Mouse (Mus musculus) heart, embryonic 16.5 days (tissue): ENCODE data around the gene Gabrd. TPM values are rescaled to one million over a fixed set of nuclear protein-coding genes. Genes with fewer than 3 reads are reported as not detected.

Experiments
- ATAC-seq: fragments of 200-750 bp; cut with Nextera tagmentation; replicated peaks from 2 replicates; pipeline ENCODE4 v1.8.0; 2017; ENCODE audit warnings: moderate number of reproducible peaks; ENCODE audit not compliant: insufficient read depth, low FRiP score; ENCODE audit errors: extremely low read depth
- H3K27ac ChIP-seq: fragments of 300-500 bp; sonication (generic); 2 replicates; pipeline ENCODE4 v1.5.1; 2014; ENCODE audit warnings: mild to moderate bottlenecking, low read length, control low read depth, moderate library complexity
- H3K27me3 ChIP-seq: fragments of 300-500 bp; sonication (generic); 2 replicates; pipeline ENCODE4 v1.6.1; 2014; ENCODE audit warnings: low read length, mixed read lengths; ENCODE audit not compliant: control insufficient read depth, insufficient read depth
- H3K36me3 ChIP-seq: fragments of 300-500 bp; sonication (generic); 2 replicates; pipeline ENCODE4 v1.6.1; 2014; ENCODE audit not compliant: control insufficient read depth, insufficient read depth
- H3K4me1 ChIP-seq: fragments of 300-500 bp; sonication (generic); 2 replicates; pipeline ENCODE4 v1.6.1; 2014; ENCODE audit warnings: low read length, mixed read lengths; ENCODE audit not compliant: control insufficient read depth, insufficient read depth
- H3K4me2 ChIP-seq: fragments of 300-500 bp; sonication (generic); 2 replicates; pipeline ENCODE4 v1.6.1; 2014; ENCODE audit warnings: low read depth, mild to moderate bottlenecking, control low read depth, low read length
- H3K4me3 ChIP-seq: fragments of 300-500 bp; sonication (generic); 2 replicates; pipeline ENCODE4 v1.5.1; 2014; ENCODE audit warnings: mild to moderate bottlenecking, control low read depth, low read length
- H3K9ac ChIP-seq: fragments of 300-500 bp; sonication (generic); 2 replicates; pipeline ENCODE4 v1.6.1; 2014; ENCODE audit warnings: low read length, control low read depth
- H3K9me3 ChIP-seq: fragments of 300-500 bp; sonication (generic); replicated peaks from 2 replicates; pipeline ENCODE4 v1.6.1; 2016; ENCODE audit warnings: low read length; ENCODE audit not compliant: control insufficient read depth
- WGBS: fragments of 180-500 bp; shearing (Covaris S2); extraction: QIAGEN DNeasy Blood & Tissue Kit; methylation state at CpG from one replicate; pipeline ENCODE4 v1.1.7; 2014; 5-methylcytosine and 5-hydroxymethylcytosine counted together
- polyA plus RNA-seq: library from polyadenylated mRNA; unstranded; fragments of >200 nt; fragmentation: Nextera tagmentation; extraction: Ambion mirVana; gene quantifications from 2 replicates; pipeline ENCODE4 v1.2.1, GENCODE M21; 2015

Gabrd gene
- polyA plus RNA-seq, 1 experiment from 2014 or later: 0.12 TPM

GRCm38 (mm10) chr4:155336284-155337050, 61.4 kb downstream of the Gabrd start:
- H3K36me3 ChIP-seq: no peaks in the 10 kb centered on the region
- no peaks in the 10 kb centered on the region for H3K9me3 ChIP-seq
- no peak overlapping the region for H3K27ac ChIP-seq
- no peak overlapping the region for H3K9ac ChIP-seq
- no peak overlapping the region for H3K4me2 ChIP-seq
- 85% methylated on average over 12 of the region's 12 CpGs for WGBS
- no peak overlapping the region for H3K4me3 ChIP-seq
- H3K4me1 ChIP-seq: no peaks in the 10 kb centered on the region
- H3K27me3 ChIP-seq: no peaks in the 10 kb centered on the region
- ATAC-seq: no peak

Other genes starting within 250 kb of the Gabrd start
- gene Ski, start 175.5 kb downstream of the Gabrd start, polyA plus RNA-seq: 12.1 and 12.3 TPM in 2 replicates
- 68.4 and 73.8 TPM in 2 replicates for gene Faap20, start 148.3 kb downstream of the Gabrd start, polyA plus RNA-seq
- gene Prkcz, start 36.8 kb downstream of the Gabrd start, polyA plus RNA-seq: 6.1 and 7.1 TPM in 2 replicates
- gene Cfap74, start 11.1 kb upstream of the Gabrd start, polyA plus RNA-seq: 0.64 and 1.0 TPM in 2 replicates
- not detected in 2 replicates for gene Tmem52, start 71.0 kb upstream of the Gabrd start, polyA plus RNA-seq
- gene Gnb1, start 93.2 kb upstream of the Gabrd start, polyA plus RNA-seq: 316 and 336 TPM in 2 replicates
- gene Nadk, start 164.3 kb upstream of the Gabrd start, polyA plus RNA-seq: 52.4 and 52.8 TPM in 2 replicates
- 5.7 and 5.8 TPM in 2 replicates for gene Slc35e2, start 203.3 kb upstream of the Gabrd start, polyA plus RNA-seq
- gene Cdk11b, start 226.7 kb upstream of the Gabrd start, polyA plus RNA-seq: 38.3 and 44.8 TPM in 2 replicates
- not detected in 2 replicates for gene Gm10563, start 247.3 kb upstream of the Gabrd start, polyA plus RNA-seq